Comparison of ENCODE assay signal across 26 mouse cellular contexts in genomic region chr6:137628715-137629114, GRCm38 (mm10).
"Had no signal": no experiment of that assay in that cellular context is flagged by ENCODE, and none has a peak within 500 bp of the region (broad histone marks: within the 10 kb centered on the region; RNA-seq: fewer than 3 reads in every experiment).

No protein-coding gene starts in this region.

- H3K4me2 ChIP-seq: heart, embryonic 11.5 days; heart, embryonic 13.5 days; heart, embryonic 15.5 days; hindbrain, embryonic 12.5 days; hindbrain, embryonic 14.5 days; kidney, embryonic 15.5 days; limb, embryonic 13.5 days; limb, embryonic 15.5 days; liver, embryonic 12.5 days had no signal

- H3K9ac ChIP-seq: forebrain, postnatal 0 days; heart, embryonic 13.5 days; heart, embryonic 15.5 days; hindbrain, embryonic 12.5 days; kidney, embryonic 15.5 days; limb, embryonic 13.5 days; limb, embryonic 15.5 days; liver, embryonic 12.5 days; liver, embryonic 14.5 days had no signal

- H3K27ac ChIP-seq: heart, adult 2 months; heart, embryonic 15.5 days; hindbrain, embryonic 10.5 days; hindbrain, embryonic 12.5 days; hindbrain, embryonic 14.5 days; kidney, embryonic 15.5 days; kidney, postnatal 0 days; layer of hippocampus, adult 2 months; left cerebral cortex, adult 2 months; limb, embryonic 13.5 days; limb, embryonic 15.5 days; liver, embryonic 12.5 days; liver, embryonic 14.5 days had no signal

- DNase-seq: forebrain, postnatal 0 days; gastrocnemius, postnatal 14 days; gastrocnemius, postnatal 36 days; heart, adult 2 months; heart, postnatal 14 days; heart, postnatal 4 days; kidney, adult 18-20 months; kidney, adult 8-10 months; kidney, postnatal 14 days; kidney, postnatal 4 days; left cerebral cortex, postnatal 4 days had no signal

- H3K36me3 ChIP-seq: heart, embryonic 13.5 days; heart, embryonic 15.5 days; hindbrain, embryonic 10.5 days; hindbrain, embryonic 12.5 days; kidney, embryonic 15.5 days; limb, embryonic 13.5 days; limb, embryonic 15.5 days; liver, embryonic 12.5 days had no signal

- H3K4me1 ChIP-seq: liver, embryonic 12.5 days had no signal

- H3K4me3 ChIP-seq: heart, adult 2 months; heart, embryonic 13.5 days; heart, embryonic 15.5 days; hindbrain, embryonic 10.5 days; hindbrain, embryonic 12.5 days; kidney, embryonic 15.5 days; layer of hippocampus, adult 2 months; left cerebral cortex, adult 2 months; limb, embryonic 13.5 days; limb, embryonic 15.5 days; liver, embryonic 12.5 days had no signal

- H3K9me3 ChIP-seq: heart, embryonic 13.5 days; heart, embryonic 15.5 days; hindbrain, embryonic 10.5 days; hindbrain, embryonic 12.5 days; kidney, embryonic 15.5 days; limb, embryonic 13.5 days; limb, embryonic 15.5 days; liver, embryonic 12.5 days had no signal

- H3K27me3 ChIP-seq: heart, embryonic 13.5 days; heart, embryonic 15.5 days; hindbrain, embryonic 12.5 days; kidney, embryonic 15.5 days; limb, embryonic 13.5 days; limb, embryonic 15.5 days had no signal

- ATAC-seq: forebrain, postnatal 0 days; inflammation-experienced regulatory T-cells, adult 6 months; liver, embryonic 12.5 days had no signal
